Comparison of ENCODE assay signal across 9 mouse cellular contexts in genomic region chr3:37907432-37908088, GRCm38 (mm10).
DNase-seq lines count a peak whose midpoint lies in the region; ATAC-seq lines count a peak whose summit lies in the region.
"Had no signal": no experiment of that assay in that cellular context is flagged by ENCODE, and none has a peak within 500 bp of the region (broad histone marks: within the 10 kb centered on the region; RNA-seq: fewer than 3 reads in every experiment).

No protein-coding gene starts in this region.

- intact Hi-C loops in heart, postnatal 10 days (cut with DNase I): no loop called here

- WGBS in embryonic facial prominence, embryonic 10.5 days: 33% methylated on average over 14 of the region's 14 CpGs
- WGBS in limb, embryonic 11.5 days: 35% methylated on average over 14 of the region's 14 CpGs
- WGBS in neural tube, embryonic 12.5 days: 32% methylated on average over 14 of the region's 14 CpGs

- H3K27ac ChIP-seq in embryonic facial prominence, embryonic 10.5 days (replicated peaks): peak overlapping the region; percentile 76
- H3K27ac ChIP-seq in limb, embryonic 11.5 days (replicated peaks; ENCODE audit: low read depth, low read length): no peak overlapping the region
- no peak overlapping the region for H3K27ac ChIP-seq in neural tube, embryonic 12.5 days
- H3K27ac ChIP-seq: hindbrain, embryonic 15.5 days had no signal

- H3K4me2 ChIP-seq in limb, embryonic 11.5 days (ENCODE audit: low read depth, severe bottlenecking): no peak overlapping the region
- H3K4me2 ChIP-seq in neural tube, embryonic 12.5 days (replicated peaks): peak overlapping the region; percentile 40
- H3K4me2 ChIP-seq: hindbrain, embryonic 15.5 days had no signal

- H3K4me1 ChIP-seq in embryonic facial prominence, embryonic 10.5 days: peaks cover 28% of the 10 kb centered on the region
- H3K4me1 ChIP-seq in limb, embryonic 11.5 days (ENCODE audit: control insufficient read depth, insufficient read depth, low read length): peaks cover 12% of the 10 kb centered on the region
- peaks cover 17% of the 10 kb centered on the region for H3K4me1 ChIP-seq in neural tube, embryonic 12.5 days

- H3K9ac ChIP-seq in limb, embryonic 11.5 days (ENCODE audit: low read length): no peak overlapping the region
- H3K9ac ChIP-seq in neural tube, embryonic 12.5 days: no peak overlapping the region
- H3K9ac ChIP-seq: hindbrain, embryonic 15.5 days had no signal

- no peak overlapping the region for H3K4me3 ChIP-seq in embryonic facial prominence, embryonic 10.5 days
- H3K4me3 ChIP-seq in limb, embryonic 11.5 days (ENCODE audit: low read depth, low read length): no peak overlapping the region
- no peak overlapping the region for H3K4me3 ChIP-seq in neural tube, embryonic 12.5 days
- H3K4me3 ChIP-seq: hindbrain, embryonic 15.5 days had no signal

- DNase-seq in 3T3-L1 (ENCODE audit: low read depth, low spot score): peak; percentile 31
- peak; percentile 49 for DNase-seq in embryonic facial prominence, embryonic 10.5 days (ENCODE audit: low spot score)
- DNase-seq in heart, postnatal 10 days: peak; percentile 68 to 71
- peak; percentile 41 for DNase-seq in limb, embryonic 11.5 days (ENCODE audit: low spot score)
- DNase-seq in left cerebral cortex, adult 11 months (ENCODE audit: low spot score): no peak
- no peak for DNase-seq in right cerebral cortex, postnatal 10 days (ENCODE audit: low spot score in 2 of 2)

- H3K27me3 ChIP-seq in embryonic facial prominence, embryonic 10.5 days (replicated peaks; ENCODE audit: low read depth, poor library complexity, severe bottlenecking): no peaks in the 10 kb centered on the region
- no peaks in the 10 kb centered on the region for H3K27me3 ChIP-seq in limb, embryonic 11.5 days (ENCODE audit: control insufficient read depth, insufficient read depth, low read length)
- H3K27me3 ChIP-seq in neural tube, embryonic 12.5 days (replicated peaks): peaks cover 31% of the 10 kb centered on the region
- H3K27me3 ChIP-seq: hindbrain, embryonic 15.5 days had no signal

- H3K36me3 ChIP-seq in embryonic facial prominence, embryonic 10.5 days (replicated peaks): no peaks in the 10 kb centered on the region
- H3K36me3 ChIP-seq in limb, embryonic 11.5 days (ENCODE audit: control insufficient read depth, insufficient read depth, low read length): no peaks in the 10 kb centered on the region
- no peaks in the 10 kb centered on the region for H3K36me3 ChIP-seq in neural tube, embryonic 12.5 days
- H3K36me3 ChIP-seq: hindbrain, embryonic 15.5 days had no signal

- ATAC-seq in limb, embryonic 11.5 days (ENCODE audit: insufficient number of reproducible peaks, low FRiP score, low TSS enrichment, low read depth): no peak
- ATAC-seq in neural tube, embryonic 12.5 days (ENCODE audit: low FRiP score, low read depth): peak; percentile 59
- no peak for ATAC-seq in inflammation-experienced regulatory T-cells, adult 6 months

- H3K9me3 ChIP-seq in embryonic facial prominence, embryonic 10.5 days: no peaks in the 10 kb centered on the region
- no peaks in the 10 kb centered on the region for H3K9me3 ChIP-seq in limb, embryonic 11.5 days (ENCODE audit: control insufficient read depth, low read length)
- H3K9me3 ChIP-seq in neural tube, embryonic 12.5 days: no peaks in the 10 kb centered on the region
- H3K9me3 ChIP-seq: hindbrain, embryonic 15.5 days had no signal

Comparison
In these comparisons a context has a peak if more than half of its experiments do, and no peak if none do; other contexts are left out.
1. DNase-seq: peak in 3T3-L1 (single experiment), embryonic facial prominence, embryonic 10.5 days (single experiment), heart, postnatal 10 days (2 of 2) and limb, embryonic 11.5 days (single experiment); none in left cerebral cortex, adult 11 months (single experiment) and right cerebral cortex, postnatal 10 days (0 of 2).